Mouse (Mus musculus): ENCODE measurements around the gene Kalrn.

The Kalrn gene

GRCm38 (mm10) chr16:33939636-33940035 is 633.7 kb downstream of the Kalrn start:
- no peak for DNase-seq (ENCODE audit: low spot score in 2 of 2)

- DNase-seq (ENCODE audit: low spot score in 2 of 2): no peak
Observed at GRCm38 (mm10) chr16:33939133-33939531, 634.2 kb downstream of the Kalrn start.

- DNase-seq (ENCODE audit: low spot score in 2 of 2): no peak
Observed at GRCm38 (mm10) chr16:33938311-33939132, 634.8 kb downstream of the Kalrn start.

GRCm38 (mm10) chr16:33937567-33937966 is 635.8 kb downstream of the Kalrn start:
- DNase-seq (ENCODE audit: low spot score in 2 of 2): peak in 1 of 2 experiments; percentile 55

GRCm38 (mm10) chr16:33936885-33937284 is 636.4 kb downstream of the Kalrn start:
- DNase-seq (ENCODE audit: low spot score in 2 of 2): no peak

- DNase-seq (ENCODE audit: low spot score in 2 of 2): no peak
Observed at GRCm38 (mm10) chr16:33935407-33935785, 637.9 kb downstream of the Kalrn start.

GRCm38 (mm10) chr16:33934701-33935406 is 638.5 kb downstream of the Kalrn start:
- DNase-seq (ENCODE audit: low spot score in 2 of 2): peak in 1 of 2 experiments; percentile 49

- DNase-seq (ENCODE audit: low spot score in 2 of 2): no peak
Observed at GRCm38 (mm10) chr16:33933411-33933810, 639.9 kb downstream of the Kalrn start.

- peak in 1 of 2 experiments; percentile 15 for DNase-seq (ENCODE audit: low spot score in 2 of 2)
Observed at GRCm38 (mm10) chr16:33932126-33932525, 641.2 kb downstream of the Kalrn start.

GRCm38 (mm10) chr16:33931682-33932081 is 641.6 kb downstream of the Kalrn start:
- no peak for DNase-seq (ENCODE audit: low spot score in 2 of 2)

- no peak for DNase-seq (ENCODE audit: low spot score in 2 of 2)
Observed at GRCm38 (mm10) chr16:33930785-33931184, 642.5 kb downstream of the Kalrn start.

GRCm38 (mm10) chr16:33928788-33929462 is 644.4 kb downstream of the Kalrn start:
- DNase-seq (ENCODE audit: low spot score in 2 of 2): no peak

GRCm38 (mm10) chr16:33927263-33927824 is 646.0 kb downstream of the Kalrn start:
- no peak for DNase-seq (ENCODE audit: low spot score in 2 of 2)

- no peak for DNase-seq (ENCODE audit: low spot score in 2 of 2)
Observed at GRCm38 (mm10) chr16:33923758-33924157, 649.6 kb downstream of the Kalrn start.

- no peak for DNase-seq (ENCODE audit: low spot score in 2 of 2)
Observed at GRCm38 (mm10) chr16:33923001-33923316, 650.4 kb downstream of the Kalrn start.

- peak in 1 of 2 experiments; percentile 27 for DNase-seq (ENCODE audit: low spot score in 2 of 2)
Observed at GRCm38 (mm10) chr16:33922111-33923000, 651.0 kb downstream of the Kalrn start.

GRCm38 (mm10) chr16:33921514-33921913 is 651.8 kb downstream of the Kalrn start:
- DNase-seq (ENCODE audit: low spot score in 2 of 2): no peak
